Mouse (Mus musculus) kidney, adult 2 months (tissue): ENCODE measurements around the gene Rxylt1.

Source experiments
- CTCF ChIP-seq: fragments of 200-500 bp; conservative IDR thresholded peaks from 2 replicates; pipeline ENCODE4 v1.5.1; 2011; ENCODE audit warnings: low read depth, mild to moderate bottlenecking, control low read depth, low read length, moderate library complexity, mixed read lengths; ENCODE audit not compliant: insufficient read depth, insufficient read length
- POLR2A ChIP-seq: fragments of 200-500 bp; IDR thresholded peaks from one replicate; pipeline ENCODE4 v1.6.1; 2011; ENCODE audit warnings: low read depth, low read length, control low read depth

DNA sequence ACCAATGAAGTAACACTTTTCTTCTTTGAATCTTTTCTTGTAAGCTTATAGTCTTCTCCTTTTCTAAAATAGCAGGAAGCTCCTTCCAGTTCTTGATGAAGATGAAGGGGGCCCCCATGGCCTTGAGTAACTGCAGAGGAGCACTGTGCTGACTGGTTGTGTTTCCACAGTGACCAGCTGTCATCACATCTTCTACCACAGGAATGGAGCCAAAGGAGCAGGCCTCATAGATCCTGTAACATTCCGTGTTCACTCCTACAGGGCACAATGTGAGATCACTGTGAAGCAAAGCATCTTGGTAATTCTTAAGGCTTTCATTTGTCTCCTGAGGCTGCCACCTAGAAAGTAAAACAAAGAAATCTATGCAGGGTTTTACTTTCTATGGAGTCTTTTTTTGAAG, 15.8 kb downstream of the Rxylt1 start:
- no peak for TF ChIP-seq POLR2A
- no peak for TF ChIP-seq CTCF
